Mouse (Mus musculus): ENCODE results near the gene Krtap5-4.
"Not testable (repeated sequence)": the region's sequence is repeated elsewhere in the genome, so short reads cannot be mapped to it uniquely, and the experiment has no call there.

Krtap5-4 gene

DNA sequence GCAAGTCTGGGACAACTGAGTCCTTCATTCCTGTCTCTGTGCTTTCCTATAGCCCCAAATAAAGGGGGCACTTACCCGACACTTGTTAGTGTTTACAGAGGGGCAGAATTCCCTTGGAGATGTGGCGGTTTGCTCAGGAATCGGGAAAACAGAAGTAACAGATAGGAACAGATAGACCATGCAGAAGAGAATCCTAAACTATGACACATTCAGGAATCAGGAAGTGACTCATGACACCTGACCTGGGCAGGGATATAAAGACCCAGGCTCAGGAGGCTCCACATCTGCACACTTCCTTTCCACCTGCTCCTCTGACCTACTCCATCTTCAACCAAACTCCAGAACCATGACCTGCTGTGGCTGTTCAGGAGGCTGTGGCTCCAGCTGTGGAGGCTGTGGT lies at the start of gene Krtap5-4:
Gene Krtap5-4, plus strand, starts transcription at position 301 of the 400 bp plus-strand sequence.
- no peak for DNase-seq (ENCODE audit: low spot score in 2 of 2)

DNA sequence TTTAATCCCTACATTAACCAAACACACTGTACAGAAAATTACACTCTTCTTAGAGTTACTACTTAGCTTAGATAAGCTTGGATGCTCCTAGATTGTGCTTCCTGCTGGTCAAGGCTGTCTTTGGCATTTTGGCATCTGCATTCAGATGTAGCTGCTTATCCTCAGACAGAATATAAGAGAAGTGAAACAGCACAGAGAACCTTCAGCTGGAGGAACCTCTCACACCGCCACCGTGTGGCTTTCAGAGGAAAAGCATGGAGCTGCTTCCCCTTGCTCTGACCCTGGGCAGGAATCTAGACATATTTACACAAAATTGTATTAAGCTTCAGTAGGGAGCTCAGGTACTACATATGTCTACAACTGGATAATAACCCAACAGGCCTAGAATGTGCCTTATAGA lies 47.8 kb upstream of the Krtap5-4 start:
- no peak for DNase-seq (ENCODE audit: low spot score in 2 of 2)

DNA sequence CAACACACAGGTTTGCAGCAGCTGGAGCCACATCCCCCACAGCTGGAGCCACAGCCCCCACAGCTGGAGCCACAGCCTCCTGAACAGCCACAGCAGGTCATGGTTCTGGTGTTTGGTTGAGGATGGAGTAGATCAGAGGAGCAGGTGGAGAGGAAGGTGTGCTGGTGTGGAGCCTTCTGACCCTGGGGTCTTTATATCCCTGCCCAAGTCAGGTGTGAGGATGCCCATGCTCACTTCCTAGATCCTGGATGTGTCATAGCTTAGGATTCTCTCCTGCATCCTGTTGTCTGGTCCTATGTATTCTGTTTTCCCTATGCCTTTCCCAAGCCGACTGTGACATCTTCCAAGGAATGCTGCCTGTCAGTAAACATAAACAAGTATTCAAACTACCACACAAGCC lies 45.1 kb upstream of the Krtap5-4 start, which contains the start of gene Gm2431:
Gene Gm2431, minus strand, starts transcription at position 101 of the 400 bp plus-strand sequence.
- not testable (repeated sequence) for DNase-seq (ENCODE audit: low spot score in 2 of 2)

DNA sequence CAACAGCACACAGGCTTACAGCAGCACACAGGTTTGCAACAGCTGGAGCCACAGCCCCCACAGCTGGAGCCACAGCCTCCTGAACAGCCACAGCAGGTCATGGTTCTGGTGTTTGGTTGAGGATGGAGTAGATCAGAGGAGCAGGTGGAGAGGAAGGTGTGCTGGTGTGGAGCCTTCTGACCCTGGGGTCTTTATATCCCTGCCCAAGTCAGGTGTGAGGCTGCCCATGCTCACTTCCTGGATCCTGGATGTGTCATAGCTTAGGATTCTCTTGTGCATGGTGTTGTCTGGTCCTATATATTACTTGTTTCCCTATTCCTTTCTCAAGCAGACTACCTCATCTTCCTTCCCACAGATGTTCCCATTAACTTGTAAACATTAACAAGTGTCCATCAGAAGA lies 29.1 kb upstream of the Krtap5-4 start, which contains the start of gene Gm4559:
Gene Gm4559, minus strand, starts transcription at position 101 of the 400 bp plus-strand sequence.
- not testable (repeated sequence) for DNase-seq (ENCODE audit: low spot score in 2 of 2)

DNA sequence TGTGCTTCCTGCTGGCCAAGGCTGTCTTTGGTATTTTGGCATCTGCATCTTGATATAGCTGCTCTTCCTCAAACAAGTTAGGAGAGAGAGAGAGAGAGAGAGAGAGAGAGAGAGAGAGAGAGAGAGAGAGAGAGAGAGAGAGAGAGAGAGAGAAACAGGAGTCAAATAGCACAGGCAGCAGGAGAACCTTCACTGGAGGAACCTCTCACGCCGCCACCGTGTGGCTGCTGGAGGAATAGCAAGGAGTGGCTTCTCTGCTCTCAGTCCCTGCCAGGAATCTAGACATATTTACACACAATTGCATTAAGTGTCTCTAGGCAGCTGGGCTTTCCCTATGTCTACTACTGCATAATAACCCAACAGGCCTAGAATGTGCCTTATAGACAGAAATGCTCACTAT lies 25.2 kb upstream of the Krtap5-4 start:
- peak in 1 of 2 experiments; percentile 65 for DNase-seq (ENCODE audit: low spot score in 2 of 2)

DNA sequence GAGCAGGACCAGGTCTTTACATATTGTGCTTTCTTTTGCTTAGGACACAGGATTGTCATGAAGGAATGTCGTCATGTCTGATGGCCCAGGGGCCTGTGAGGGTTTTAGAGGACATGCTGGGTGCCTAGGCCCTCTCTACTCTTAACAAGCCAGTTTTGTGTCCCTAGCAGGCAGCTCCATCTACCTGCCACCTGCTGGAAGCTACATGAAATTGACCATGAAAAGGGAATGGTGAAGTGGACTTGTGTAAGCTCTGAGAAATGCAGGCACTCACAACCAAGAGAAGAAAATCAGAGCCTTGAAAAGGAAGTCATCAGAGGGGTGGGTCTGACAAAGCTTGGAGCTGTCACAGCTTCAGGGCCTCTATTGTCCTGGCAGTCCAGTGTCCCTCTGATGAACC lies 24.1 kb upstream of the Krtap5-4 start:
- DNase-seq (ENCODE audit: low spot score in 2 of 2): not testable (repeated sequence)

DNA sequence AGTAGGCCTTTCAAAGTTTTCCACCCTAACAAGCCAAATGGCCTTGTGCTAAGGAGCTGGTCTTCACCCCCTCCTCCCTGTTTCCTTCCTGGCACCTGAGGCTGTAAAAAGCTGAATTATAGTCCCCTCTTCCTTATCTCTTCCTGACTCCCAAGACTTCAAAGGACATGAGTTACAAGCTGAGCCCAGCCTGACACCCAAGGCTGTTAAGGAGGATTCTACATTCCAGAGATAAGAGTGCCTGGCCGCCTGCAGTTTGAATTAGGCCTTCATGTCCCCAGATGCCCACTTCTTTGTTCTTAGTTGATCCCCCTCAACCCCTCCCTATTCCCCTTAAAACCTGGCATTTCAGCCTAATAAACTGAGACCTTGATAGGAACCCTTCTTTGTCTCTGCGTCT lies 20.5 kb upstream of the Krtap5-4 start:
- not testable (repeated sequence) for DNase-seq (ENCODE audit: low spot score in 2 of 2)

DNA sequence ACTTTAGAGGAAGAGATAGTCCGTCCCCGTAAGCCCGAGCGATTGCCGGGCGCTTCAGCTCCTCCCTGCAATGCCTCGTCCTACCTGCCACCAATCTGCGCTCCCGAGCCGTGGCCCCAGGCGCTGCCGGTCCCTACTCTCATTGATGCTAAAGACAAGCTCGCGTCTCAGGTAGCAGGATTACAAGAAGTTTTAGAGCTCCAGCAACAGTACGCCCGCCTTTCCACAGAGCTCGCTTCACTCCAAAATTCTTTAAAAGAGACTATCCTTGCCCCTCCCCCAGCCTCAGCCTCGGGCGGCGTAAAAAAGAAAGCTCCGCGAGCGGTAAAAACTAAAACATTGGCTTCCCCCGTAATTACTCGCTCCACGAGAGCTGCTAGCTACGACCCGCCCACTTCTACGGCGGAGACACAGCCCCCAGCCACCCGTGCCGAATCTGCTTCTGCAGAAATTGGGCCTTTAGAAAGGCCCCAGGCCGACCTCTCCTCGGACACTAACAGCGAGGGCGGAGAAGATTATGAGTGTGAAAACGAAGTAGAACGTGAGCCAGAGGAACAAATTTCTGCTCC lies 19.2 kb upstream of the Krtap5-4 start:
- peak; percentile 37 to 60 for DNase-seq (ENCODE audit: low spot score in 2 of 2)

DNA sequence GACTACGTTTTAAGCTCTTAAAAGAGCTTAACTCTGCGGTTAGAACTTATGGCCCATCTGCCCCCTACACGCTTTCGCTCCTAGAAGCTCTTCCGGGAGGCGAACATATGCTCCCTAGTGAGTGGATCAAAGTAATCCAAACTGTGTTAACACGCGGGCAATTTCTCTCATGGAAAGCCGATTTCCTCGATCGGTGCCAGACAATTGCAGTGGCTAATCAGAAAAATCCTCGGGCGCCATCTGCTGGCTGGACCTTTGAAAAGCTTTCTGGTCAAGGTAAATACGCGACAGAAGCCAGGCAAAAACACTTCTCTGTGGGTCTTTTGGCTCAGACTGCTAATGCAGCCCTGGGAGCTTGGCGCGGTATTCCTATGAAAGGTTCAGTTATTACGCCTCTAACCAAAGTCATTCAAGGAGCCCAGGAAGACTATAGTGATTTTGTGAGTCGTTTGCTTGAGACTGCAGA lies 18.7 kb upstream of the Krtap5-4 start:
- peak; percentile 81 to 85 for DNase-seq (ENCODE audit: low spot score in 2 of 2)

DNA sequence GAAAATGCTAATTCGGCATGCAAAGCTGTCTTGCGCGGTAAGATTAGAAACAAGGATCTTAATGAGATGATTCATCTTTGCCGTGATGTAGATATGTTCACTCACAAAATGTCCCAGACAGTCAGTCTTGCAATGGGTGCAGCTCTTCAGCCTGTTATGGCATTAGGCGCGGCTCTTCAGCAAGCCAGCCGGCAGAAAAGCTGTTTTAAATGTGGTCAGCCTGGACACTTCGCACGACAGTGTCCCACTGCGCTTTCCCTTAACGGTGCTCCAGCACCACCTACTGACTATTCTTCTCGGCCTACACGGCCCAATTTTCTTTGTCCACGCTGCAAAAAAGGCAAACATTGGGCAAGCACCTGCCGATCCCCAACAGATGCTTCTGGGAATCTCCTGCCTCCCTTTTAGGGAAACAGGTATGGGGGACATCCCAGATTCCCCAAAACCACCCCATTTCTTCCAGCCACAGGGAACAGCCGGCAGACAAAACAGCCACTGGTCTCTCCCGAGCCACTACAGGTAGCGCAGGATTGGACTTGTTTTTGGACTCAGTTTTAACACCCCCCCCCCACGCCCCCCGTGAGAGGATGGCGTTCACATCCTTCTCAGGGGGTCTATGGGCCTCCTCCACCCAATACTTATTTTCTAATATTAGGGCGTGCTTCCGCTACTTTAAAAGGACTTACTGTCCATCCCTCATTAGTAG lies 18.1 kb upstream of the Krtap5-4 start:
- peak; percentile 10 to 26 for DNase-seq (ENCODE audit: low spot score in 2 of 2)

DNA sequence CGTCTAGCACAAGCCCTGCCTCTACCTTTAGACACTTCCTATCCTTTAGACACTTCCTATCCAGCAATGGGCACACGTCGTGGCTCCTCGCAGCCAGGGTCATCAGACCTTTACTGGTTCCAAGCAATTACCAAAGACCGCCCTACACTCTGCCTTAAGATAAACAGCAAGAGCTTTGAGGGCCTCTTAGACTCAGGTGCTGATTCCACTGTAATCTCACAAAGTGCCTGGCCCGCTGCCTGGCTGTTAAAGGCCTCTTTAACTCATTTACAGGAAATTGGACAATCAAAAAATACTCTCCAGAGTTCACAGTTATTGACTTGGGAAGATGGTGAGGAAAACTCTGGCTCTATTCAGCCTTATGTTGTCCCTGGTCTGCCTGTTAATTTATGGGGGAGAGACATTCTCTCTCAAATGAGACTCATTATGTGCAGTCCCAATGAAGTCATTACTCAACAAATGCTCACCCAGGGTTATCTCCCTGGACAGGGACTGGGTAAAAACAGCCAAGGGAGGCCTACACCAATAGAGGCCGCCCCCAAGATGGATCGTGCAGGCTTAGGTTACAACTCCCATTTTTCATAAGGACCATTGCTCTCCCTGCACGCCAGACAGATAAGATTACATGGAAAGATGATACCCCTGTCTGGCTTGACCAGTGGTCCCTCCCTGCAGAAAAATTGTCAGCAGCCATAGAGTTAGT lies 17.3 kb upstream of the Krtap5-4 start:
- DNase-seq (ENCODE audit: low spot score in 2 of 2): not testable (repeated sequence)

DNA sequence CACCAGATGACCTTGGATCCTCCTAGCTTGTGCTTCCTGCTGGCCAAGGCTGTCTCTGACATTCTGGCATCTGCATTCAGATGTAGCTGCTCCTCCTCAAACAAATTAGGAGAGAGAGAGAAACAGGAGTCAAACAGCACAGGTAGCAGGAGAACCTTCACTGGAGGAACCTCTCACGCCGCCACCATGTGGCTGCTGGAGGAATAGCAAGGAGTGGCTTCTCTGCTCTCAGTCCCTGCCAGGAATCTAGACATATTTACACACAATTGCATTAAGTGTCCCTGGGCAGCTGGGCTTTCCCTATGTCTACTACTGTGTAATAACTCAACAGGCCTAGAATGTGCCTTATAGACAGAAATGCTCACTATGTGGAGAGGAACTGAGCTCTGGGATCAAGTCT lies 9.5 kb upstream of the Krtap5-4 start:
- DNase-seq (ENCODE audit: low spot score in 2 of 2): not testable (repeated sequence)

DNA sequence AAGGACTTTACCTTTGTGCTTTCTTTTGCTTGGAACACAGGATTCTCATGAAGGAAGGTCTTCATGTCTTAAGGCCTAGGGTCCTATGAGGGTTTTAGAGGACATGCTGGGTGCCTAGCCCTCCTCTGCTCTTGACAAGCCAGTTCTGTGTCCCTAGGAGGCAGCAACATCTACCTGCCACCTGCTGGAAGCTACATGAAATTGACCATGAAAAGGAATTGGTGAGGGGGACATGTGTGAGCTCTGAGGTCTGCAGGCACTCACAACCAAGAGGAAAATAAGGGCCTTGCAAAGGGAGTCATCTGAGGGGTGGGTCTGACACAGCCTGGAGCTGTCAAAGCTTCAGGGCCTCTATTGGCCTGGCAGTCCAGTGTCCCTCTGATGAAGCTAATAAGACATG lies 7.9 kb upstream of the Krtap5-4 start:
- no peak for DNase-seq (ENCODE audit: low spot score in 2 of 2)

DNA sequence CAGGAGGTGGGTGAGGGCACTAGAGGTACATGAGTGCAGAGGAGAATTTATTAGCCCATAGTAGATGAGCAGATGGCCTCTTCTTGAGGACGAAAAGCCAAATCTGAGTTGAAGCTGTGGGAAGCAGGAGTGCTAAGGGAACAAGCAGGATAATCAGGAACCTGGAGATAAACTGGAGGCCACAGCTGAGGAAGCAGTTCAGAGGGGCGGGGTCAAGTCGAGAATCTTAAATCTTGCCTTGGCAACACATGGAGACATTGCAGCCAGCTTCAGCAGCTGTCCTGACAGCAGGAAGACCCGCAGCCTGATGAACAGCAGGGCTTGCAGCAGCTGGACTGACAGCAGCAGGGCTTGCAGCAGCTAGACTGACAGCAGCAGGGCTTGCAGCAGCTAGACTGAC lies 7.2 kb upstream of the Krtap5-4 start:
- not testable (repeated sequence) for DNase-seq (ENCODE audit: low spot score in 2 of 2)

DNA sequence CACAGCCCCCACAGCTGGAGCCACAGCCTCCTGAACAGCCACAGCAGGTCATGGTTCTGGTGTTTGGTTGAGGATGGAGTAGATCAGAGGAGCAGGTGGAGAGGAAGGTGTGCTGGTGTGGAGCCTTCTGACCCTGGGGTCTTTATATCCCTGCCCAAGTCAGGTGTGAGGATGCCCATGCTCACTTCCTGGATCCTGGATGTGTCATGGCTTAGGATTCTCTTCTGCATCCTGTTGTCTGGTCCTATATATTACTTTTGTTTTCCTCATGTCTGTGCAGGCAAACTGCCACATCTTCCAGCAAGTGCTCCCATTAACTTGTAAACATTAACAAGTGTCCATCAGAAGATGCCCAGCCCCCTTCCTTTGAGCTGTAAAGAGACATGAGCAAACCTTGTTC lies 6.3 kb upstream of the Krtap5-4 start, which contains the start of gene Krtap5-1:
Gene Krtap5-1, minus strand, starts transcription at position 101 of the 400 bp plus-strand sequence.
- not testable (repeated sequence) for DNase-seq (ENCODE audit: low spot score in 2 of 2)

DNA sequence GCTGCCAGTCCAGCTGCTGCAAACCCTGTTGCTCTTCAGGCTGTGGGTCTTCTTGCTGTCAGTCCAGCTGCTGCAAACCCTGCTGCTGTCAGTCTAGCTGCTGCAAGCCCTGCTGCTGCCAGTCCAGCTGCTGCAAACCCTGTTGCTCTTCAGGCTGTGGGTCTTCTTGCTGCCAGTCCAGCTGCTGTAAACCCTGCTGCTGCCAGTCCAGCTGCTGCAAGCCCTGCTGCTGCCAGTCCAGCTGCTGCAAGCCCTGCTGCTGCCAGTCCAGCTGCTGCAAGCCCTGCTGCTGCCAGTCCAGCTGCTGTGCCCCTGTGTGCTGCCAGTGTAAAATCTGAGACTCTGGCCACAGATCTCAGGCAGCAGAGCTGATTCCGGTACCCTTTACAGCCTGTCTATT lies 580 bp downstream of the Krtap5-4 start:
- DNase-seq (ENCODE audit: low spot score in 2 of 2): not testable (repeated sequence)

DNA sequence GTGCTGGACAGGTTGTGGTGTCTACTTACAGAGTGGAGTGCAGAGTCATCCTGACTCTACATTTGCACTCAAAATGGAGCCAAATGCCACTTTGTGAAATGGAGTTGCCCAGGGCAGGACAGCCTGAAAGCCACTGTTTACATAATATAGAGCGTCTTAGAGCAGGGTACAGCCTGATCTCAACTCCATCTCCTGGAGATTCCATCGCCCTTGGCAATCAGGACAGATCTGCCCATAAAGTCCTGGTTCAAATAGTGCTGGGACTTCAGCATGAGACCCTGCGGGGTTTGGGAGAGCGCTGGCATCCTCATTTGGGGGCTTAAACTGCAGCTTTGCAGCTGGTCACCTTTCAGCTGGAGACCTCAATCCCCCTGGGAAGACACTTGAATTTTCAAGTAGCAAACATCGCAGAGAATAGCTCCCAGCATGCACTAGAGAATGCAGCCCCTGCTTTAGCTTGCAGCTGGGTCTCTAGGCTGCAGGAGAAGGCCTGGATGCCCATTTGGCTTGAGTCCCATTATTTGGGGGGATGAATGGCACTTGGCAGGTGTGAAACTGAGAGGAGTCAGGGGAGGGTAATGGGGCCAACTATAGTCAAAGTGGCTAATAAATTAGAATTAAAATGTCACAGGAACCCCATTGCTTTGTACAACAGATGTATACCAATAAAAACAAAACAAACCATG lies 11.4 kb downstream of the Krtap5-4 start:
- DNase-seq (ENCODE audit: low spot score in 2 of 2): no peak

DNA sequence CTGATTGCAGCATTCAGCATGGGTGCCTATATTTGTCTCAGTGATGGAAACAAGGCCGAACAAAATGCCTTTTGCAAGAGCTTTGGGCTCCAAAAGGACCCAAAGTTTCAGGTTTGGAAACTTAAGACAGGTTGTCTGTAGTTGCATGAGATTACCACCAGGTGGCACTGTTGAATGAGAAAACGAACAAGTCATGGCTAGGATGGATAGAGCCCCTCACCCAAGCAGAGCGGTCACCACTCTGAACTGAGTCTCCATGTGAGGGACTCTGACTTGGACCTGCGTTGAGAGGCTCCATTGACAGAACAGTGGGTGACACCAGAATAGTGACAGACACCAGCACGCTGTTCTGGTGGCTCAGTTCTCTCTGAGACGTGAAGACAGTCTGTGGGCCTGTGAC lies 13.2 kb downstream of the Krtap5-4 start:
- no peak for DNase-seq (ENCODE audit: low spot score in 2 of 2)

DNA sequence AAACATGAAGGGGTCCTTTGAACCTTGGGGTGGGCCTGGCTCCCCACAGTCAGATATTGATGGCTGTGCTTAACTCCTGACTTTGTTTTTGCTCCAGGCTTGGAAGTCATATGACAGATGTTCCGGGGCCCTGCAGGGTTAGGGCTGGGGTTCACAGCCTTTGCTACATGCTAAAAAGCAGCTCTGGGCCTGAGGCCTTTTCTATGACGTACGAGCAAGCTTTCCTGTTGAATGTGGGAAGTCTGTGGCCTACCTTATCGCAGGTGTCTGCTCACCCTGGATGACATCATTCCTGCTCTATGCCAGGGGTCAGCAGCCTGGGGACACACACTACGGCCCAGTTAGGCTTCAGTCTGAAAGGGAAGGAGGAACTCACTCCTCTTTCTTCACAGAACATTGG lies 13.9 kb downstream of the Krtap5-4 start:
- no peak for DNase-seq (ENCODE audit: low spot score in 2 of 2)

DNA sequence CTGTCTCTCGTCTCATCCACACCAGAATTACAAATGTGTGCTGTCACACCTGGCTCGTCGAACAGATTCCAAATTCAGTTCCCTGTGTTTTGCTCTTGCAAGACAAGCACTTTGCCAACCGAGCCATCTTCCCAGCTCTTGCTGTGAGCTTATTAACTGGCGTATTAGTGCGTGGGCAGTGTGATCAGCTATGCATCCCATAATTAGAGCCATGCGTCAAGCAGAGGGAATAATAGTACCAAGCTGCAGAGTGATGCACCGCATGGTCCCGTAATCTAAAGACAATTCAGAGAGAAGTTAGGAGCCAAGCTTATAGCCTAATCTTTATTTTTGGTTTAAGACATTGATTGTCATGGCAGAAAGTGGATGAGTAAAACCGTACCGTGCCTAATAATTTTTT lies 15.8 kb downstream of the Krtap5-4 start:
- DNase-seq (ENCODE audit: low spot score in 2 of 2): no peak

DNA sequence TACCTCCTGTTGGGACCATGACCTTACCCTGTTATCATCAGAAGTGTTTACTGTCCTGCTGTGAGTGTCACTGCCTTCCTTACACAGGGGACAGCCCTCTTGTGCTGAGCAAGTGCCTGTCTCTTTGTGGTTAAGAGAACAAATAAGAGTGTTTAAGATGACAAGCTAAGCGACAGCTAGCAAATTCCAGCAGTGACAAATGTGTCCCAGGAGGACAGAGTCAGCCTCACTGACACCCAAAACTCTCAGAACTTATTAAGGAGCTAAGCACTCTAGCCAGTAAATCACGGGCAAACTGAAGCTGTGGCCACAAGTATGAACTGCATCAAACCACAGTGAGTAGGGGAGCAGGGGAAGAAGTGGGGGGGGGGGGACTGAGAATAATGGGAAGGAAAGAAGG lies 17.6 kb downstream of the Krtap5-4 start:
- DNase-seq (ENCODE audit: low spot score in 2 of 2): no peak
